Mouse (Mus musculus): ENCODE measurements at regions not wholly inside any gene's neighbourhood (a gene's known extent, or its start where the extent isn't known, plus 50 kb on each side); places are given as distances from the start of the nearest gene placed in this dataset.

GRCm38 (mm10) chr10:43750854-43751253, 150.7 kb downstream of the Qrsl1 start:
- H3K36me3 ChIP-seq (ENCODE audit: control insufficient read depth, insufficient read depth, low read length), result no peaks in the 10 kb centered on the region
- H3K9me3 ChIP-seq (ENCODE audit: control insufficient read depth, low read length), result no peaks in the 10 kb centered on the region
- no peak overlapping the region for H3K27ac ChIP-seq (ENCODE audit: low read length)
- no peak overlapping the region for H3K9ac ChIP-seq (ENCODE audit: low read depth, low read length)
- no peaks in the 10 kb centered on the region for H3K27me3 ChIP-seq (replicated peaks; ENCODE audit: control insufficient read depth, insufficient read depth, low read length)
- H3K4me3 ChIP-seq (ENCODE audit: low read length), result no peak overlapping the region
- WGBS, result 82% methylated on average over 10 of the region's 10 CpGs
- H3K4me1 ChIP-seq (ENCODE audit: control insufficient read depth, insufficient read depth, low read length), result no peaks in the 10 kb centered on the region
- no peak for ATAC-seq
- no peak overlapping the region for H3K4me2 ChIP-seq (ENCODE audit: low read depth, low read length)

- H3K9ac ChIP-seq (ENCODE audit: low read depth, low read length), result no peak overlapping the region
- no peaks in the 10 kb centered on the region for H3K27me3 ChIP-seq (replicated peaks; ENCODE audit: control insufficient read depth, insufficient read depth, low read length)
- no peak overlapping the region for H3K4me3 ChIP-seq (ENCODE audit: low read length)
- peak; percentile 58; the same call in 1 of the 2 replicates for ATAC-seq
- peak overlapping the region; percentile 21; the same call in 1 of the 2 replicates for H3K27ac ChIP-seq (ENCODE audit: low read length)
- H3K9me3 ChIP-seq (ENCODE audit: control insufficient read depth, low read length), result no peaks in the 10 kb centered on the region
- no peak overlapping the region for H3K4me2 ChIP-seq (ENCODE audit: low read depth, low read length)
- H3K36me3 ChIP-seq (ENCODE audit: control insufficient read depth, insufficient read depth, low read length), result no peaks in the 10 kb centered on the region
- WGBS, result 47% methylated on average over 5 of the region's 5 CpGs
- no peaks in the 10 kb centered on the region for H3K4me1 ChIP-seq (ENCODE audit: control insufficient read depth, insufficient read depth, low read length)
These were observed 149.5 kb downstream of the Qrsl1 start for GRCm38 (mm10) chr10:43751881-43752675.

DNA sequence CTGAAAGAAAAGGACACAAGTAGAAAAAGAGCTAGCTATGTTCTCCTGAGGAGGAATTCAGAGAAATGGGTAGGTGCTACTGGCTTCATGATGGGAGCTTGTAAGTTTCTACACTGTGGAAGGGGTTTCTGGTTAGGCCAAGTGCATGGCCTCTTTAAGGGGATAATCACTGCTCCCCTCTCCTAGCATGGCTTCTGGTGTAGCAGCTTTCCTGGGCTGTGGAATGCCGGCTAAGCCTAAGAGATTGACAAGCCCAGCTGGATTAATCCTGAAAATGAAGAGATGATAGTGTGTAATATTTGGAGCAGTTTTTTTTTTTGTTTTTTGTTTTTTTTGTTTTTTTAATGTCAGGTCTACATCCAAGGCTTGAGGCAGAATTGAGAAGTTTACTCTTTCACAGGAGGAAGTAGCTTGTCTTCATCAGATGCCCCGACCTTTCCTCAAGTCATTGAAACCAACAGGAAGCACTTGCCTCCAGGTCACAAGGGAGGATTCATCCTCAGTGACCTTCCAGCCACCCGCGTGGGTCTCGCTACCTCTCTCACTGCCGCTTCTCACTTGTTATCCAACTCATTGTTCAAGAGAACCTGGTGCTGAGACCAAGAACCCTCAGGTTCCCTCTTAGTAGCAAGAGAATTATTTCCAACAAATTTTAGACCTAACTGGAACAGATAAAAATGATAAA, 144.5 kb downstream of the Qrsl1 start:
- Histone ChIP-seq H3K4me3 (ENCODE audit: low read length) (no peak overlapping the region), H3K27me3 (replicated peaks; ENCODE audit: control insufficient read depth, insufficient read depth, low read length) (no peaks in the 10 kb centered on the region), H3K9ac (ENCODE audit: low read depth, low read length) (no peak overlapping the region), H3K9me3 (ENCODE audit: control insufficient read depth, low read length) (no peaks in the 10 kb centered on the region), H3K4me1 (ENCODE audit: control insufficient read depth, insufficient read depth, low read length) (no peaks in the 10 kb centered on the region), H3K4me2 (ENCODE audit: low read depth, low read length) (no peak overlapping the region), H3K27ac (ENCODE audit: low read length) (no peak overlapping the region), H3K36me3 (ENCODE audit: control insufficient read depth, insufficient read depth, low read length) (no peaks in the 10 kb centered on the region)
- ATAC-seq, result no peak
- WGBS, result 72% methylated on average over 6 of the region's 6 CpGs

- Histone ChIP-seq H3K4me3 (ENCODE audit: low read length) (no peak overlapping the region), H3K4me1 (ENCODE audit: control insufficient read depth, insufficient read depth, low read length) (no peaks in the 10 kb centered on the region), H3K9ac (ENCODE audit: low read depth, low read length) (no peak overlapping the region), H3K4me2 (ENCODE audit: low read depth, low read length) (no peak overlapping the region), H3K27me3 (replicated peaks; ENCODE audit: control insufficient read depth, insufficient read depth, low read length) (no peaks in the 10 kb centered on the region), H3K27ac (ENCODE audit: low read length) (no peak overlapping the region), H3K36me3 (ENCODE audit: control insufficient read depth, insufficient read depth, low read length) (no peaks in the 10 kb centered on the region), H3K9me3 (ENCODE audit: control insufficient read depth, low read length) (no peaks in the 10 kb centered on the region)
- 81% methylated on average over 10 of the region's 10 CpGs for WGBS
- ATAC-seq, result no peak
These were observed 143.2 kb downstream of the Qrsl1 start for GRCm38 (mm10) chr10:43758124-43759025.

- Histone ChIP-seq H3K9ac (ENCODE audit: low read depth, low read length) (no peak overlapping the region), H3K4me1 (ENCODE audit: control insufficient read depth, insufficient read depth, low read length) (no peaks in the 10 kb centered on the region), H3K36me3 (ENCODE audit: control insufficient read depth, insufficient read depth, low read length) (no peaks in the 10 kb centered on the region), H3K4me3 (ENCODE audit: low read length) (no peak overlapping the region), H3K9me3 (ENCODE audit: control insufficient read depth, low read length) (no peaks in the 10 kb centered on the region), H3K4me2 (ENCODE audit: low read depth, low read length) (no peak overlapping the region), H3K27me3 (replicated peaks; ENCODE audit: control insufficient read depth, insufficient read depth, low read length) (no peaks in the 10 kb centered on the region), H3K27ac (ENCODE audit: low read length) (no peak overlapping the region)
- WGBS, result 87% methylated on average over 14 of the region's 14 CpGs
- no peak for ATAC-seq
These were observed 142.2 kb downstream of the Qrsl1 start for GRCm38 (mm10) chr10:43759186-43759905.

DNA sequence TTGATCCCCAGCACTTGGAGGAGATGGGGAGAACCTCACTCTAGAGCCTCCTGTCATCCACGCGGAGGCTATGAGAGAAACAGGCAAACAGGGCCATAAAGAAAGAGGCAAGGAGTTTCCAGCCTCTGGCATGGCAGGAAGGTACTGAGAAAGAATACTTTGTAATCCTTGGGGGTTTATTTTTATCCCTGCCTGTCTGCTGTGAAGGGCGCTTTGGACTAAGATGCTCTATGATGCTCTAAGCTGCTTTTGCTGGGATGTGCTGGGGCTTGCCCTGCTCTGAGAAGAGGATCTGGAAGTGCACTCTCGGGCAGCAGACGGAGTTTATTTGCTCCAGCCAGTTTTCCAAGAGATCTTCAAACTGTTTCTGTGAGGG, 141.7 kb downstream of the Qrsl1 start:
- WGBS, result 84% methylated on average over 5 of the region's 5 CpGs

GRCm38 (mm10) chr10:43761979-43762570, 139.5 kb downstream of the Qrsl1 start:
- no peak for ATAC-seq
- H3K4me2 ChIP-seq (ENCODE audit: low read depth, low read length), result no peak overlapping the region
- no peaks in the 10 kb centered on the region for H3K27me3 ChIP-seq (replicated peaks; ENCODE audit: control insufficient read depth, insufficient read depth, low read length)
- WGBS, result 86% methylated on average over 6 of the region's 6 CpGs
- H3K9ac ChIP-seq (ENCODE audit: low read depth, low read length), result no peak overlapping the region
- H3K9me3 ChIP-seq (ENCODE audit: control insufficient read depth, low read length), result no peaks in the 10 kb centered on the region
- H3K4me3 ChIP-seq (ENCODE audit: low read length), result no peak overlapping the region
- no peaks in the 10 kb centered on the region for H3K4me1 ChIP-seq (ENCODE audit: control insufficient read depth, insufficient read depth, low read length)
- no peaks in the 10 kb centered on the region for H3K36me3 ChIP-seq (ENCODE audit: control insufficient read depth, insufficient read depth, low read length)
- H3K27ac ChIP-seq (ENCODE audit: low read length), result no peak overlapping the region

More for the DNA sequence above, 141.7 kb downstream of the Qrsl1 start:
- H3K4me2 ChIP-seq (ENCODE audit: low read depth, low read length), result no peak overlapping the region
- no peaks in the 10 kb centered on the region for H3K4me1 ChIP-seq (ENCODE audit: control insufficient read depth, insufficient read depth, low read length)
- H3K27ac ChIP-seq (ENCODE audit: low read length), result no peak overlapping the region
- no peaks in the 10 kb centered on the region for H3K9me3 ChIP-seq (ENCODE audit: control insufficient read depth, low read length)
- no peaks in the 10 kb centered on the region for H3K36me3 ChIP-seq (ENCODE audit: control insufficient read depth, insufficient read depth, low read length)
- no peak overlapping the region for H3K4me3 ChIP-seq (ENCODE audit: low read length)
- no peak for ATAC-seq
- no peak overlapping the region for H3K9ac ChIP-seq (ENCODE audit: low read depth, low read length)
- no peaks in the 10 kb centered on the region for H3K27me3 ChIP-seq (replicated peaks; ENCODE audit: control insufficient read depth, insufficient read depth, low read length)

- Histone ChIP-seq H3K9ac (ENCODE audit: low read depth, low read length) (no peak overlapping the region), H3K27ac (ENCODE audit: low read length) (no peak overlapping the region), H3K4me1 (ENCODE audit: control insufficient read depth, insufficient read depth, low read length) (no peaks in the 10 kb centered on the region), H3K36me3 (ENCODE audit: control insufficient read depth, insufficient read depth, low read length) (no peaks in the 10 kb centered on the region), H3K27me3 (replicated peaks; ENCODE audit: control insufficient read depth, insufficient read depth, low read length) (no peaks in the 10 kb centered on the region), H3K4me3 (ENCODE audit: low read length) (no peak overlapping the region), H3K9me3 (ENCODE audit: control insufficient read depth, low read length) (no peaks in the 10 kb centered on the region), H3K4me2 (ENCODE audit: low read depth, low read length) (no peak overlapping the region)
- no peak for ATAC-seq
- WGBS, result 90% methylated on average over 3 of the region's 3 CpGs
These were observed 137.0 kb downstream of the Qrsl1 start for GRCm38 (mm10) chr10:43764581-43764980.
